Mouse (Mus musculus) E14TG2a.4 (cell line): Measurements from ENCODE around the gene Ebp.

ENCODE experiments used
- CTCF ChIP-seq: conservative IDR thresholded peaks from 2 replicates; pipeline ENCODE4 v1.5.1; 2014; ENCODE audit warnings: low read length
- NANOG ChIP-seq: IDR thresholded peaks from 2 replicates; pipeline ENCODE4 v1.6.1; 2014; ENCODE audit warnings: borderline replicate concordance, low read length, mixed read lengths

DNA sequence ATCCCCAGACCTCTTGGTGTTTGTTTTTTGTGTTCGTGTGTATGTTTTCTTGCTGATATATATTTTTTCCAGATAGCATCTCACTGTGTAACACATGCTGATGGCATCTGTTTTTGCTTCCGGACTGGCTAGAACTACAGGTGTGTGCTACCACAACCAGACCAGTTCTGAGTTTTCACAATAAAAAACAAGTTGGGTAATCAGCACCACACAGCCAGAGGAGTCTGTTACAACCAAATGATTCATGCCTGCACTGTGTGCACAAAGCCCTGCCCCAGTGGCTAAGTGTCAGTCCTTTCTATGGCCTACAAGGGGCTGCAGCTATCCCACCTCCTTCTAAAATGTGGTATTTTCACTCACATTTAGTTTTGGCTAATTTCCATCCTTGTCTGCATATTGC lies 43.4 kb upstream of the Ebp start:
- no peak for TF ChIP-seq CTCF
- TF ChIP-seq NANOG, result no peak
